Mouse (Mus musculus) MEL (cell line): Measurements from ENCODE around the gene Gpr26.

Experiments
- CTCF ChIP-seq, 3 experiments: IDR thresholded peaks in 2 of 3; conservative IDR thresholded peaks in 1 of 3; 2 replicates each; pipeline ENCODE4 v1.5.1; 2011 to 2012; ENCODE audit warnings: low read length in 3 of 3, low read depth in 2 of 3, mild to moderate bottlenecking in 2 of 3, improper control_type of control experiment in 1 of 3, inconsistent platforms in 1 of 3, mixed read lengths in 1 of 3, moderate library complexity in 1 of 3; ENCODE audit not compliant: control insufficient read depth in 1 of 3, insufficient read depth in 1 of 3, poor library complexity in 1 of 3, severe bottlenecking in 1 of 3
- MAZ ChIP-seq: IDR thresholded peaks from 2 replicates; pipeline ENCODE4 v1.6.1; 2012; ENCODE audit warnings: low read depth, mild to moderate bottlenecking, inconsistent platforms, low read length, improper control_type of control experiment
- MYB ChIP-seq: IDR thresholded peaks from 2 replicates; pipeline ENCODE4 v1.6.1; 2011; ENCODE audit warnings: mild to moderate bottlenecking, low read depth, low read length, improper control_type of control experiment

DNA sequence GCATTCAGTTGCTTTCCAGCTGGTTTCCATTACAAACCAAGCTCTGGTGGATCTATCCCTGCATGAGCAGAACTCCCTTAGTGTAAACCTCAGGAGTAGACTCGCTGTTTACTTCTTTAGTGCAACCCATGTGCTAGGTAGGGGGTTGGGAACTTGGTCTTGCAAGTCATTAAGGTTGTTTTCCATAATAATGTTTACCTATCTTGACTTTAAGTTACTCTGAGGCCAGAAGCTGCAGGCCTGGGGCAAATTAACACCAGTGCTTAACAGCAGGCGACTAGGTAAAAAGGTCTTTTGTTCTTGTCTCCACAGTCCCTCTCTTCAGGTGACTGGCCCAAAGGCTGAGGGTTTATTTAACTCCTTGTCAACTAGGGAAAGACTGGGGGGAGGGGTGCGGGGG lies 48.9 kb downstream of the Gpr26 start:
- TF ChIP-seq MYB (no peak), CTCF (IDR thresholded peaks at IDR 0.05 in 2 of 3, conservative IDR thresholded peaks at IDR 0.05 in 1 of 3; ENCODE audit: control insufficient read depth in 1 of 3, insufficient read depth in 1 of 3, low read depth in 2 of 3, low read length in 3 of 3, poor library complexity in 1 of 3, severe bottlenecking in 1 of 3) (no peak), MAZ (no peak)
